Mouse (Mus musculus) urinary bladder, postnatal 10 days (tissue): ENCODE measurements around the gene Plxdc2.

Experiments used
- DNase-seq: peaks from one replicate; pipeline ENCODE4 v3.0.0; 2022; ENCODE audit warnings: low spot score

The Plxdc2 gene

GRCm38 (mm10) chr2:16571169-16571751 is 215.2 kb downstream of the Plxdc2 start:
- DNase-seq: no peak

GRCm38 (mm10) chr2:16576566-16576965 is 220.5 kb downstream of the Plxdc2 start:
- DNase-seq: no peak

- DNase-seq: no peak
Observed at GRCm38 (mm10) chr2:16578153-16578552, 222.0 kb downstream of the Plxdc2 start.

GRCm38 (mm10) chr2:16588546-16588945 is 232.4 kb downstream of the Plxdc2 start:
- no peak for DNase-seq

- DNase-seq: no peak
Observed at GRCm38 (mm10) chr2:16595451-16595850, 239.3 kb downstream of the Plxdc2 start.

GRCm38 (mm10) chr2:16598231-16598630 is 242.1 kb downstream of the Plxdc2 start:
- no peak for DNase-seq

GRCm38 (mm10) chr2:16604291-16604690 is 248.2 kb downstream of the Plxdc2 start:
- DNase-seq: no peak

GRCm38 (mm10) chr2:16607792-16608586 is 251.9 kb downstream of the Plxdc2 start:
- DNase-seq: no peak

GRCm38 (mm10) chr2:16642061-16642460 is 286.0 kb downstream of the Plxdc2 start:
- DNase-seq: no peak

GRCm38 (mm10) chr2:16651713-16652112 is 295.6 kb downstream of the Plxdc2 start:
- DNase-seq: no peak

GRCm38 (mm10) chr2:16664516-16664915 is 308.4 kb downstream of the Plxdc2 start:
- no peak for DNase-seq

GRCm38 (mm10) chr2:16668391-16668790 is 312.3 kb downstream of the Plxdc2 start:
- DNase-seq: no peak

- no peak for DNase-seq
Observed at GRCm38 (mm10) chr2:16682905-16683304, 326.8 kb downstream of the Plxdc2 start.

- DNase-seq: no peak
Observed at GRCm38 (mm10) chr2:16683739-16684138, 327.6 kb downstream of the Plxdc2 start.

- no peak for DNase-seq
Observed at GRCm38 (mm10) chr2:16684529-16684928, 328.4 kb downstream of the Plxdc2 start.

GRCm38 (mm10) chr2:16696390-16696789 is 340.3 kb downstream of the Plxdc2 start:
- no peak for DNase-seq

GRCm38 (mm10) chr2:16697181-16697580 is 341.1 kb downstream of the Plxdc2 start:
- DNase-seq: no peak

- DNase-seq: no peak
Observed at GRCm38 (mm10) chr2:16706227-16706626, 350.1 kb downstream of the Plxdc2 start.

- DNase-seq: no peak
Observed at GRCm38 (mm10) chr2:16709885-16710284, 353.8 kb downstream of the Plxdc2 start.

GRCm38 (mm10) chr2:16731033-16731432 is 374.9 kb downstream of the Plxdc2 start:
- no peak for DNase-seq

GRCm38 (mm10) chr2:16734381-16734780 is 378.3 kb downstream of the Plxdc2 start:
- no peak for DNase-seq

- DNase-seq: no peak
Observed at GRCm38 (mm10) chr2:16738241-16738640, 382.1 kb downstream of the Plxdc2 start.

- no peak for DNase-seq
Observed at GRCm38 (mm10) chr2:16741813-16742212, 385.7 kb downstream of the Plxdc2 start.

GRCm38 (mm10) chr2:16743568-16743967 is 387.5 kb downstream of the Plxdc2 start:
- no peak for DNase-seq
